ENCODE assay signal across 17 mouse cellular contexts in the genomic region with DNA sequence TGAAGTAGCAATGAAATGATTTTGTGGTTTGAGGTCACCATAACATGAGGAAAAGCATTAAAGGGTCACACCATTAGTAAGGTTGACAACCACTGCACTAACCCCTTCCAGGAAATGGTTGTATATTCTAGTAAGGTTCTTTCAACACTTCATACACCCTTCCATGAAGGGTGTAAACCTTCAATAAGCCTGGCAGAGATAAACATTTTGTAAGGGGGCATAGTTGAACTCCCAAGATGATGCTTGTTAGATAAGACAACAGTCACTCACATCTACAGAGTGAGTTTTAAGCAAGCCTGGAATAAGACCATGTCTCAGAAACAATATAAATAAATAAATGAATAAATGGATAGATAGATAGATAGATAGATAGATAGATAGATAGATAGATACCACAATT.
"Had no signal": no experiment of that assay in that cellular context is flagged by ENCODE, and none has a peak within 500 bp of the region (broad histone marks: within the 10 kb centered on the region; RNA-seq: fewer than 3 reads in every experiment).

No protein-coding gene starts in this region.

- ATAC-seq: lung, postnatal 0 days; midbrain, embryonic 13.5 days; midbrain, embryonic 15.5 days had no signal

- H3K9me3 ChIP-seq: lung, embryonic 15.5 days; midbrain, embryonic 13.5 days; midbrain, embryonic 15.5 days; neural tube, embryonic 12.5 days had no signal

- H3K27ac ChIP-seq: lung, embryonic 15.5 days; macrophage; midbrain, embryonic 13.5 days; midbrain, embryonic 15.5 days; neural tube, embryonic 12.5 days had no signal

- H3K4me3 ChIP-seq: lung, embryonic 15.5 days; megakaryocyte, embryonic 14.5 days; midbrain, embryonic 13.5 days; midbrain, embryonic 15.5 days; neural tube, embryonic 12.5 days had no signal

- H3K9ac ChIP-seq: lung, embryonic 15.5 days; midbrain, embryonic 13.5 days; midbrain, embryonic 15.5 days; neural tube, embryonic 12.5 days had no signal

- DNase-seq: lung, adult 18-20 months; lung, postnatal 14 days; lung, postnatal 36 days; right cerebral cortex, postnatal 14 days; right cerebral cortex, postnatal 4 days; spleen, adult 18-20 months; thymus, adult 18-20 months; thymus, postnatal 25 days; thymus, postnatal 4 days had no signal

- H3K4me2 ChIP-seq: lung, embryonic 15.5 days; midbrain, embryonic 11.5 days; midbrain, embryonic 13.5 days; midbrain, embryonic 15.5 days; neural tube, embryonic 12.5 days had no signal

- H3K4me1 ChIP-seq: lung, embryonic 15.5 days; midbrain, embryonic 13.5 days; midbrain, embryonic 15.5 days; neural tube, embryonic 12.5 days had no signal

- H3K36me3 ChIP-seq: lung, embryonic 15.5 days; midbrain, embryonic 13.5 days; midbrain, embryonic 15.5 days; neural tube, embryonic 12.5 days had no signal

- H3K27me3 ChIP-seq: lung, embryonic 15.5 days; megakaryocyte, embryonic 14.5 days; neural tube, embryonic 12.5 days had no signal
